Mouse (Mus musculus) CD8-positive naive resting alpha-beta T cell, adult 2 months (primary cell): ENCODE results near the gene Sirt6.

Experiments used
- DNase-seq, 2 experiments: peaks; one replicate each; pipeline ENCODE4 v3.0.0; 2022; ENCODE audit warnings: low read depth in 2 of 2, low spot score in 2 of 2

Sirt6 gene

GRCm38 (mm10) chr10:81626101-81626993 lies 1.2 kb downstream of the Sirt6 start:
- no peak for DNase-seq

- DNase-seq: no peak
Measured at GRCm38 (mm10) chr10:81623441-81623840, 4.2 kb downstream of the Sirt6 start.

- DNase-seq: no peak
Measured at GRCm38 (mm10) chr10:81620786-81621185, 6.8 kb downstream of the Sirt6 start.

GRCm38 (mm10) chr10:81619976-81620375 lies 7.6 kb downstream of the Sirt6 start:
- DNase-seq: no peak

GRCm38 (mm10) chr10:81615486-81615885 lies 12.1 kb downstream of the Sirt6 start:
- no peak for DNase-seq

GRCm38 (mm10) chr10:81612779-81613178 lies 14.8 kb downstream of the Sirt6 start:
- no peak for DNase-seq

GRCm38 (mm10) chr10:81608308-81608707 lies 19.3 kb downstream of the Sirt6 start:
- no peak for DNase-seq

GRCm38 (mm10) chr10:81605974-81606751 lies 21.4 kb downstream of the Sirt6 start, which contains the start of gene BC025920:
BC025920 (plus strand) TSS chr10:81606270.
- DNase-seq: peak; percentile 69 to 70

- DNase-seq: no peak
Measured at GRCm38 (mm10) chr10:81605666-81605973, 22.0 kb downstream of the Sirt6 start.

GRCm38 (mm10) chr10:81604968-81605665 lies 22.5 kb downstream of the Sirt6 start:
- peak; percentile 71 to 80 for DNase-seq

- no peak for DNase-seq
Measured at GRCm38 (mm10) chr10:81604019-81604967, 23.3 kb downstream of the Sirt6 start.

GRCm38 (mm10) chr10:81602741-81603151 lies 24.9 kb downstream of the Sirt6 start:
- peak in 1 of 2 experiments; percentile 59 for DNase-seq

GRCm38 (mm10) chr10:81601396-81601905 lies 26.1 kb downstream of the Sirt6 start:
- no peak for DNase-seq

- DNase-seq: peak; percentile 56 to 60
Measured at GRCm38 (mm10) chr10:81600738-81601203, 26.8 kb downstream of the Sirt6 start, which contains the start of gene Tle6. Tle6 (minus strand) TSS chr10:81601073.

- no peak for DNase-seq
Measured at GRCm38 (mm10) chr10:81600096-81600495, 27.5 kb downstream of the Sirt6 start.

- no peak for DNase-seq
Measured at GRCm38 (mm10) chr10:81599630-81600029, 28.0 kb downstream of the Sirt6 start.

- DNase-seq: no peak
Measured at GRCm38 (mm10) chr10:81598871-81599270, 28.7 kb downstream of the Sirt6 start.

GRCm38 (mm10) chr10:81598342-81598741 lies 29.3 kb downstream of the Sirt6 start:
- DNase-seq: no peak

- no peak for DNase-seq
Measured at GRCm38 (mm10) chr10:81597137-81597950, 30.3 kb downstream of the Sirt6 start.
